Mouse (Mus musculus) midbrain, embryonic 12.5 days (tissue): ENCODE data around the gene Larp4. TPM values are rescaled to one million over a fixed set of nuclear protein-coding genes. Genes with fewer than 3 reads are reported as not detected.
"Not testable (repeated sequence)": the region's sequence is repeated elsewhere in the genome, so short reads cannot be mapped to it uniquely, and the experiment has no call there.

Experiments
- ATAC-seq: fragments of 200-750 bp; cut with Nextera tagmentation; 2 replicates; pipeline ENCODE4 v1.8.0; 2017; ENCODE audit warnings: low read depth, moderate TSS enrichment, moderate library complexity; ENCODE audit not compliant: low FRiP score
- H3K27ac ChIP-seq: fragments of 300-500 bp; sonication (generic); replicated peaks from 2 replicates; pipeline ENCODE4 v1.5.1; 2016; ENCODE audit warnings: mild to moderate bottlenecking
- H3K27me3 ChIP-seq: fragments of 300-500 bp; sonication (generic); 2 replicates; pipeline ENCODE4 v1.6.1; 2016; ENCODE audit warnings: mild to moderate bottlenecking
- H3K36me3 ChIP-seq: fragments of 300-500 bp; sonication (generic); 2 replicates; pipeline ENCODE4 v1.6.1; 2016
- H3K4me1 ChIP-seq: fragments of 300-500 bp; sonication (generic); 2 replicates; pipeline ENCODE4 v1.6.1; 2016
- H3K4me2 ChIP-seq: fragments of 300-500 bp; sonication (generic); replicated peaks from 2 replicates; pipeline ENCODE4 v1.6.1; 2016; ENCODE audit warnings: mild to moderate bottlenecking, moderate library complexity
- H3K4me3 ChIP-seq: fragments of 300-500 bp; sonication (generic); 2 replicates; pipeline ENCODE4 v1.5.1; 2016; ENCODE audit warnings: mild to moderate bottlenecking
- H3K9ac ChIP-seq: fragments of 300-500 bp; sonication (generic); replicated peaks from 2 replicates; pipeline ENCODE4 v1.6.1; 2016; ENCODE audit warnings: mild to moderate bottlenecking, moderate library complexity
- H3K9me3 ChIP-seq: fragments of 300-500 bp; sonication (generic); 2 replicates; pipeline ENCODE4 v1.6.1; 2016; ENCODE audit warnings: mild to moderate bottlenecking
- WGBS: fragments of 180-500 bp; shearing (Covaris S2); methylation state at CpG from one replicate; pipeline ENCODE4 v1.1.7; 2016; 5-methylcytosine and 5-hydroxymethylcytosine counted together
- polyA plus RNA-seq: library from polyadenylated mRNA; unstranded; fragments of >200 nt; fragmentation: Nextera tagmentation; extraction: Ambion mirVana; gene quantifications from 2 replicates; pipeline ENCODE4 v1.2.1, GENCODE M21; 2016

Larp4 gene
- polyA plus RNA-seq, 1 experiment from 2014 or later, result 35.6 TPM

DNA sequence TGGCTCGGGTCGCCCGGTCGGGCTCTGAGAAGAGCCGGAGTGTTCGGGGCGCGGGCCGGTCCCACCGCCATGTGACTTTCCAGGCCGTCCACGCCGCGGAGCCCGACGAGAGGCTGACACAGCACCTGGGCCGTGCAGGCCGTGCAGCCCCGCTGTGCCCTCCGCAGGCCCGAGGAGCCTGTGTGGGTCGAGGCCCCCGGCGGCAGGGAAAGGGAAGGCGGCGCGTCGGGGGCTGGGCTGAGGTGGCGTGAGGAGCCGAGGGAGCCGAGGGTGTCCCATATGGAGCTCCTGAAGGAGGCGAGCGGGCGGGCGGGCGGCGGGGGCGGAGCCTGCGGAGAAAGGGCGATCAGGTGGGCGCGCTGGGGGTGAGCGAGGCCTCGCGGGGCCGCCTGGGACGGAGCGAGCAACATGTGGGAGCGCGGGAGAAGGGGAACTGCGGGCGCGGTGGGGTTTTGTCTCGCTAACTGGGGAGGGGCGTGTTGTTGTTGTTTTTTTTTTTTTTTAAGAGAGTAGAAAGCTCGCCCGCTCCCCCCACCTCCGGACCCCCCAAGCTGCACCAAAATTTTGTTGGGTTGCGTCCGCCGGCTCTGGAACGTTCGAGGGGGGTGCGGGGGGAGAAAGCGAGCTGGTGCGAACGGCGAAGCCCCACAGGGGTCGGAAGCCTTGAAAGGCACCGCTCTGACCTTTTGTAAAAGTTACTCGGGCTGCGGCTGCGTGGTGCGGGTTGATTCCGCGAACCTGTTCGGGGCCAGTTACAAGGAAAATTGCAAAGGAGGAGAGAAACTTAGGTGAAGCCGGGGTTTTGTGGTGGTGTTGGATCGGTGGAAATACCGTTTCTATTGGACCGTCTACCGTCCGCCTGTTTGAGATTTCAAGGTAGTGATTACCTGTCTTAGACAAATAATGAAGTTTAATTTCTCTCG, 3.4 kb downstream of the Larp4 start:
- H3K9ac ChIP-seq, result peak overlapping the region; percentile 83
- WGBS, result under 1% methylated on average over 71 of the region's 84 CpGs
- peaks cover 9% of the 10 kb centered on the region for H3K4me1 ChIP-seq
- peak overlapping the region; percentile 88 for H3K4me3 ChIP-seq
- no peaks in the 10 kb centered on the region for H3K9me3 ChIP-seq
- H3K27me3 ChIP-seq, result no peaks in the 10 kb centered on the region
- no peaks in the 10 kb centered on the region for H3K36me3 ChIP-seq
- peak overlapping the region; percentile 89 for H3K4me2 ChIP-seq
- H3K27ac ChIP-seq, result peak overlapping the region; percentile 97
- ATAC-seq, result peak; percentile 88

DNA sequence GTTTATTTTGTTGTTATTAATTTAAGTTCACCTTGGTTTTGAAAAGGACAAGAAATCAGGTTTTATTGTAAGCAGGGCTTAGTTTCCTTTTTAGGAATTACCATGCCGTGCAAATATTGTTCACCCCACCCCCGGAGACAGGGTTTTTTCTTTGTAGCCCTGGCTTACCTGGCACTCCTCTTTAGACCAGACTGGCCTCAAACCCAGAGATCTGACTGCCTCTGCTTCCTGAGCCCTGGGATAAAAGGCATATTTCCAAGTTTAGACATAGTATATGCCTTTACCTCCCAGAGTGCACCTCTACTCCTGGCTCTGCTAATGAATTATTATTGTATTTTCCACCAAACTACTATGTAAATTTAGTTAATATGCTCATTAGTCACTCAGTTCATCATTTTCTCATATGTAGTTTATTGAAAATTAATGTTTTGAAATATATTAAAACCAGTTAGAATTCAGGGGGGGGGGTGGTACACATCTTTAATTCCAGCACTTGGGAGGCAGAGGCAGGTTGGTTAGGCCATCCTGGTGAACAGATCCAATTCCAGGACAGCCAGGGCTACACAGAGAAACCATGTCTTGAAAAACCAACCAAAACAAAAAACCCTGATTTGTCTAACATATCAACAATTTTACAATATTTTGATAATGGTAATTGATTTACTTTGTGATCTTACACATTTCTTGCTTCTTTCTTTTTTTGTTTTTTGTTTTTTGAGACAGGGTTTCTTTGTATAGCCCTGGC, 4.8 kb downstream of the Larp4 start:
- 80% methylated on average over 2 of the region's 2 CpGs for WGBS
- Histone ChIP-seq H3K4me1 (peaks cover 9% of the 10 kb centered on the region), H3K9me3 (no peaks in the 10 kb centered on the region), H3K27ac (no peak overlapping the region), H3K36me3 (no peaks in the 10 kb centered on the region), H3K27me3 (no peaks in the 10 kb centered on the region), H3K4me3 (no peak overlapping the region), H3K4me2 (peak overlapping the region; percentile 89; the same call in 1 of the 2 replicates), H3K9ac (no peak overlapping the region)
- no peak for ATAC-seq

DNA sequence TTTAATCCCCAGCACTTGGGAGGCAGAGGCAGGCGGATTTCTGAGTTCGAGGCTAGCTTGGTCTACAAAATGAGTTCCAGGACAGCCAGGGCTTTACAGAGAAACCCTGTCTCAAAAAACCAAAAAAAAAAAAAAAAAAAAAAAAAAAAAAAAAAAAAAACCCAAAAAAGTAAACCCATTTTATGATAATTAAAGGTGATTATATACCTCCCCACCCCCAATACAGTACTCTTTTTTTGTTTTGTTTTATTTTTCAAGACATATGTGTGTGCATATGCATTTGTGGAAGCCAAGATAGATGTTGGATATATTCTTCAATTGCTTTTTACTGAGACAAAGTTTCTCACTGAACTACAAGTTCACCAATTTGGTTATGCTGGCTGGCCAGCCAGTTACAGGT, 6.3 kb downstream of the Larp4 start:
- 95% methylated on average over 2 of the region's 2 CpGs for WGBS
- H3K4me2 ChIP-seq, H3K9me3 ChIP-seq, H3K27ac ChIP-seq, H3K36me3 ChIP-seq, H3K27me3 ChIP-seq, ATAC-seq, H3K9ac ChIP-seq, H3K4me1 ChIP-seq, H3K4me3 ChIP-seq: not testable (repeated sequence)

- no peaks in the 10 kb centered on the region for H3K36me3 ChIP-seq
- H3K9ac ChIP-seq, result no peak overlapping the region
- H3K27me3 ChIP-seq, result no peaks in the 10 kb centered on the region
- no peak for ATAC-seq
- H3K9me3 ChIP-seq, result no peaks in the 10 kb centered on the region
- H3K4me3 ChIP-seq, result no peak overlapping the region
- H3K4me2 ChIP-seq, result no peak overlapping the region
- WGBS, result 86% methylated on average over 1 of the region's 1 CpGs
- 0 out of 2 replicates have a peak, but pooled peaks cover 3% of the 10 kb centered on the region for H3K4me1 ChIP-seq
- H3K27ac ChIP-seq, result no peak overlapping the region
These were observed 9.4 kb downstream of the Larp4 start for GRCm38 (mm10) chr15:99979266-99979665.

- no peaks in the 10 kb centered on the region for H3K27me3 ChIP-seq
- no peak overlapping the region for H3K4me3 ChIP-seq
- H3K4me2 ChIP-seq, result no peak overlapping the region
- H3K27ac ChIP-seq, result no peak overlapping the region
- H3K9ac ChIP-seq, result no peak overlapping the region
- H3K9me3 ChIP-seq, result no peaks in the 10 kb centered on the region
- no peaks in the 10 kb centered on the region for H3K4me1 ChIP-seq
- no peak for ATAC-seq
- 95% methylated on average over 2 of the region's 2 CpGs for WGBS
- H3K36me3 ChIP-seq, result no peaks in the 10 kb centered on the region
These were observed 9.8 kb downstream of the Larp4 start for GRCm38 (mm10) chr15:99979715-99980114.

DNA sequence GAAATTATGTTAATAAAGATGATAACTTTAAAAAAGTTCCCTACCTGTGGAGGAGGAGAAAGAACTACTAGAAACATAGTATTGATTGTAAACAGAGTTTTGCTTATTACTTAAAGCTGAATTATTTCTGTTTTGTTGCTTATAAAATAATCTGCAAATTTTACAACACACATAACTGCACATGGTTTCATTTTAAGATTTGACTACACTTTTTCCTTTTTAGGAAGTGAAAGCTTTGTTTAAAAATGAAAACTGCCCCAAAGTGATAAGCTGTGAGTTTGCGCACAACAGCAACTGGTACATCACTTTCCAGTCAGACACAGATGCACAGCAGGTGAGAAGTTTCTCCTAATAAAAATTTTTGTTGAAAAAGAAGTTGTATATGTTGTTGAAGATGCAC, 23.2 kb downstream of the Larp4 start:
- no peaks in the 10 kb centered on the region for H3K27me3 ChIP-seq
- H3K9me3 ChIP-seq, result no peaks in the 10 kb centered on the region
- WGBS, result 100% methylated on average over 1 of the region's 1 CpGs
- H3K9ac ChIP-seq, result no peak overlapping the region
- H3K4me1 ChIP-seq, result no peaks in the 10 kb centered on the region
- peaks cover 56% of the 10 kb centered on the region for H3K36me3 ChIP-seq
- no peak for ATAC-seq
- no peak overlapping the region for H3K4me2 ChIP-seq
- no peak overlapping the region for H3K27ac ChIP-seq
- H3K4me3 ChIP-seq, result no peak overlapping the region

DNA sequence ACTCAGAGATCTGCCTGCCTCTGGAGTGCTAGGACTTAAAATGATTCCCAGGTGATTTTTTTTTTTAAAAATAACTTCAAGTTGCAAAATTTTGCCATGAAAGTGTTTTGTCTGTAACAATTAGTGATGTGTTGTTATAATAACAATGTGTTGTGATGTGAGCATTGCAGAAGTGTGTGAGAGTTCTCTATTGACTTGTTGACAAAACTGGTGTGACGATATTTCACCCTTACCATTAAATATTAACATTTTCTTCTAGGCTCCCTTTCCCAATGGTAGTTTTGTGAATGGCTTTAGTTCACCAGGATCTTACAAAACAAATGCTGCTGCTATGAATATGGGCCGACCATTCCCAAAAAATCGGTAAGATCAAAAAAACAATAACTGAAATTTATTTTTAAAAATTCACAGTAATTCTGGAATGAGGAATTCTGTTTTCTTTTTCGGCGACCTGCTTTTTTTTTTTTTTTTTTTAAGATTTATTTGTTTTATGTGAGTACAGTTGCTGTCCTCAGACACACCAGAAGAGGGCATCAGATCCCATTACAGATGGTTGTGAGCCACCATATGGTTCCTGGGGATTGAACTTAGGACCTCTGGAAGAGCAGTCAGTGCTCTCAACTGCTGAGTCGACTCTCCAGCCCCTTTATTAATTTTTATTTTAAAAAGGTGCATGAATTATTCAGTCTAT, 27.4 kb downstream of the Larp4 start:
- Histone ChIP-seq H3K4me2 (no peak overlapping the region), H3K27ac (no peak overlapping the region), H3K9ac (no peak overlapping the region), H3K9me3 (no peaks in the 10 kb centered on the region), H3K27me3 (no peaks in the 10 kb centered on the region), H3K4me3 (no peak overlapping the region), H3K4me1 (no peaks in the 10 kb centered on the region), H3K36me3 (peaks cover 47% of the 10 kb centered on the region)
- WGBS, result 93% methylated on average over 6 of the region's 6 CpGs
- no peak for ATAC-seq

DNA sequence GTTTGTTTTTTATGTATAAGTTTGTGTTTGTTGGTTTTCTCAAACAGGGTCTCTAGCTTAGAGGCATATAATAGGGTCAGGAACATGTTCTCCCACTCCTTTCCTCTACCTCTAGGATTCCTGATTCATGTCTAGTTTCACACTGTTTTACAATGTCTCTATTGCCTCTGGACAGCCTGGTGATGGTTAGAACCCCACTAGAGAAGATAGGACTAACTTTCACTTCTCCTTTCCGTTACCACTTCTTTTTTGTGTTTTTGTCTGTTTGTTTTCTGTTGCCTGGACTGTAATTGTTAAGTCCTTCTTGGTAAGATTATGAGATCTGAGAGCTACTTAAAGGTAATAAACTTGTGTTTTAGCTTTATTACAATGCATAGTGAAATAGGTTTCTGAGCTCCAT, 29.5 kb downstream of the Larp4 start:
- Histone ChIP-seq H3K27me3 (no peaks in the 10 kb centered on the region), H3K4me2 (no peak overlapping the region), H3K4me1 (no peaks in the 10 kb centered on the region), H3K4me3 (no peak overlapping the region), H3K27ac (no peak overlapping the region), H3K36me3 (peaks cover 53% of the 10 kb centered on the region), H3K9ac (no peak overlapping the region), H3K9me3 (no peaks in the 10 kb centered on the region)
- whole genome bisulfite sequencing, result 98% methylated on average over 1 of the region's 1 CpGs
- ATAC-seq, result no peak

- no peak for ATAC-seq
- no peaks in the 10 kb centered on the region for H3K27me3 ChIP-seq
- H3K4me1 ChIP-seq, result no peaks in the 10 kb centered on the region
- 90% methylated on average over 7 of the region's 7 CpGs for WGBS
- no peak overlapping the region for H3K4me3 ChIP-seq
- no peak overlapping the region for H3K9ac ChIP-seq
- no peaks in the 10 kb centered on the region for H3K9me3 ChIP-seq
- peaks cover 77% of the 10 kb centered on the region for H3K36me3 ChIP-seq
- no peak overlapping the region for H3K27ac ChIP-seq
- no peak overlapping the region for H3K4me2 ChIP-seq
These were observed 34.9 kb downstream of the Larp4 start for GRCm38 (mm10) chr15:100004677-100005273.

DNA sequence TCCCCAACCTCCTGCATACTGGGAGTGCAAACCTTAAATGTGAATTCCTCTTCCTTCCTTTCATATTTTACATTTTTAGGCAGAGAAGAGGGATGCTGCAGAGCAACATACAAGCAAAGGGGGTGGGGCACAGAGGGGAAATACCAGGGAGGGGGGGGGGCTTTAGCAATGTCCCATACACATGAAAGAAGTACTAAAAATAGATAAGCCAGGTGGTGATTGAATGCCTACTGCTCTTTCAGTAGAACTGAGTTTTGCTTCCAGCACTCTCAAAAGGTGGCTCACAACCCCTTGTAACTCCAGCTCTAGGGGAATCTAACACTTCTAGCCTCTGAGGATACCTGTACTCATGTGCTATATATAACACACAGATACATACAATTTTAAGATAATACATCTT, 36.3 kb downstream of the Larp4 start:
- Histone ChIP-seq H3K4me1 (no peaks in the 10 kb centered on the region), H3K4me2 (no peak overlapping the region), H3K9ac (no peak overlapping the region), H3K27me3 (no peaks in the 10 kb centered on the region), H3K36me3 (peaks cover 88% of the 10 kb centered on the region), H3K4me3 (no peak overlapping the region), H3K27ac (no peak overlapping the region), H3K9me3 (no peaks in the 10 kb centered on the region)
- ATAC-seq, result no peak

GRCm38 (mm10) chr15:100018280-100018899, 48.5 kb downstream of the Larp4 start:
- Histone ChIP-seq H3K36me3 (no peaks in the 10 kb centered on the region), H3K27me3 (no peaks in the 10 kb centered on the region), H3K4me3 (no peak overlapping the region), H3K4me2 (no peak overlapping the region), H3K27ac (no peak overlapping the region), H3K9ac (no peak overlapping the region), H3K4me1 (no peaks in the 10 kb centered on the region), H3K9me3 (no peaks in the 10 kb centered on the region)
- 73% methylated on average over 6 of the region's 6 CpGs for WGBS
- no peak for ATAC-seq
